Mouse (Mus musculus): ENCODE results near the gene Rhox2b. TPM values are rescaled to one million over a fixed set of nuclear protein-coding genes. Genes with fewer than 3 reads are reported as not detected.
"Not testable (repeated sequence)": the region's sequence is repeated elsewhere in the genome, so short reads cannot be mapped to it uniquely, and the experiment has no call there.

Gene Rhox2b
- not detected in 2 replicates for polyA plus RNA-seq (2012; ENCODE audit: insufficient read depth, low replicate concordance)

DNA sequence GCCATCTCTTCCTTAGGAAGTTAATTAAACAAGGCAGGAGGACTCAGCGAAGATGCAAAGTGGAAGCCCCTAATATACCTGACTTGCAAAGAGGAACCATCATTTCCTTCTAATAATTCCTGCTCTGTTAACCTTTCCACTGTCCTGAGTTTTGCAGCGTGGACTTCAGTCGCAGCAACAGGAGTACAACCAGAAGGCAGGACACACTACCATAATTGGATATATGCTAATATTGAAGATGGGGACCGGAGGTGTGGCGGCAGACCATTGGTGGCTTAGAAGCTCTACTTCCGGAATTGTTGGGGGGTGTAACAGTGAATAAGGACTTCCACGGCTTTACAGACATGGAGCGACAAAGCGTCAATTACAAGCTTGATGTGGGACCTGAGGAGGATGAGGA lies at the start of gene Rhox2b:
TSS of gene Rhox2b (plus strand) at position 301 of the 400 bp plus-strand sequence.
- H3K9me3 ChIP-seq; H3K36me3 ChIP-seq (replicated peaks; ENCODE audit: low read length); H3K27me3 ChIP-seq (replicated peaks); H3K4me3 ChIP-seq (replicated peaks); H3K4me1 ChIP-seq: not testable (repeated sequence)

DNA sequence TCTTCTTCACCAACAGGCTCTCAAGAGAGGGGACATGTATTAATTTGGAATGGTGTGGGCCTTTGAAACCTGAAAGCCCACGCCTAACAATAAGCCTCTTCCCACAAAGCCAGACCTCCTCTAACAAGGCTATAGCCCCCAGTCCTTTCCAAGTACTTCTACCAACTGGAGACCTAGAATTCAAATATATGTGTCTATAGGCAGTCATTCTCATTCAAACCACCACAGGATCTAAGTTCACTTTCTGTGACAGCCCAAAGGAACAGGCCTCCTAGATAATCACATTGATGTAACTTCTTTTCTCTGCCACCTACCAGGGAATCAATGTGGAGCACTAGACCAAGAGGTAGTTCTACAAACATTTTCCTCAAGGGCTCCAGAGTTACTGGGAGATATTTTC lies 32.1 kb upstream of the Rhox2b start, which contains the start of gene Rhox3a2:
TSS of gene Rhox3a2 (plus strand) at position 301 of the 400 bp plus-strand sequence.
- H3K9me3 ChIP-seq; H3K4me3 ChIP-seq (replicated peaks); H3K36me3 ChIP-seq (replicated peaks; ENCODE audit: low read length); H3K27me3 ChIP-seq (replicated peaks); H3K4me1 ChIP-seq: not testable (repeated sequence)

DNA sequence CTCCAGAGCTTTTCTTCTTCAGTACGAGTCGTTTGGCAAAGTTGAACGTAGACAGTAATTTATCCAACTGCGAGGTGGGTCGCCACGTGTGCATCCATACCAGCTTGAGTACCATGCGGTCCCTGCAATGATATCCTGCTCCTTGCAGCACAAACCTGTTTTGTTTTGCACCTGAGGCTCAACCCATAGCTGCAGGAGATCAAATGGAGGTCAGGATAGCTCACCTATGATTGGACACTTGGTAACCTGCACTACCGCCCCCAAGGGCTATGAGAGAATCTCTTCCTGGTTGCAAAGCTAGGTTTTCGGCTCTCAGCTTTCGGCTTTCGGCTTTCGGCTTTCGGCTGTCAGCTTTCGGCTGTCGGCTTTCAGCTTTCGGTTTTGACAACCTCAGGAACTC lies 21.3 kb upstream of the Rhox2b start, which contains the start of gene Rhox4a2:
TSS of gene Rhox4a2 (plus strand) at position 301 of the 400 bp plus-strand sequence.
- not testable (repeated sequence) for H3K4me3 ChIP-seq (replicated peaks); H3K9me3 ChIP-seq; H3K4me1 ChIP-seq; H3K27me3 ChIP-seq (replicated peaks); H3K36me3 ChIP-seq (replicated peaks; ENCODE audit: low read length)

GRCm38 (mm10) chrX:37432194-37432593 lies 20.3 kb downstream of the Rhox2b start, which contains the start of gene Rhox4b:
Rhox4b (plus strand) TSS chrX:37432494.
- not testable (repeated sequence) for H3K9me3 ChIP-seq; H3K4me1 ChIP-seq; H3K27me3 ChIP-seq (replicated peaks); H3K36me3 ChIP-seq (replicated peaks; ENCODE audit: low read length); H3K4me3 ChIP-seq (replicated peaks)

GRCm38 (mm10) chrX:37453380-37453779 lies 41.5 kb downstream of the Rhox2b start, which contains the start of gene Rhox2c:
Rhox2c (plus strand) TSS chrX:37453680.
- not testable (repeated sequence) for H3K9me3 ChIP-seq; H3K27me3 ChIP-seq (replicated peaks); H3K4me3 ChIP-seq (replicated peaks); H3K4me1 ChIP-seq; H3K36me3 ChIP-seq (replicated peaks; ENCODE audit: low read length)

GRCm38 (mm10) chrX:37458285-37458684 lies 46.4 kb downstream of the Rhox2b start, which contains the start of gene Rhox3c:
Rhox3c (plus strand) TSS chrX:37458585.
- not testable (repeated sequence) for H3K4me3 ChIP-seq (replicated peaks); H3K36me3 ChIP-seq (replicated peaks; ENCODE audit: low read length); H3K4me1 ChIP-seq; H3K9me3 ChIP-seq; H3K27me3 ChIP-seq (replicated peaks)

Other genes starting within 250 kb of the Rhox2b start
- not detected in 2 replicates for gene Akap14, start 243.2 kb upstream of the Rhox2b start, polyA plus RNA-seq (2012; ENCODE audit: insufficient read depth, low replicate concordance)
- 38.5 and 272 TPM in 2 replicates for gene Ndufa1, start 220.9 kb upstream of the Rhox2b start, polyA plus RNA-seq (2012; ENCODE audit: insufficient read depth, low replicate concordance)
- gene Rnf113a1, start 220.8 kb upstream of the Rhox2b start, polyA plus RNA-seq (2012; ENCODE audit: insufficient read depth, low replicate concordance) = 3.0 TPM in 1 of 2 replicates, not detected in the other
- gene Gm9, start 201.0 kb upstream of the Rhox2b start, polyA plus RNA-seq (2012; ENCODE audit: insufficient read depth, low replicate concordance) = not detected in 2 replicates
- not detected in 2 replicates for gene Rhox1, start 189.8 kb upstream of the Rhox2b start, polyA plus RNA-seq (2012; ENCODE audit: insufficient read depth, low replicate concordance)
- gene Rhox2a, start 167.1 kb upstream of the Rhox2b start, polyA plus RNA-seq (2012; ENCODE audit: insufficient read depth, low replicate concordance) = not detected in 2 replicates
- gene Rhox3a, start 162.1 kb upstream of the Rhox2b start, polyA plus RNA-seq (2012; ENCODE audit: insufficient read depth, low replicate concordance) = not detected in 2 replicates
- gene Rhox4a, start 146.7 kb upstream of the Rhox2b start, polyA plus RNA-seq (2012; ENCODE audit: insufficient read depth, low replicate concordance) = not detected in 2 replicates
- gene Rhox3a2, start 32.0 kb upstream of the Rhox2b start, polyA plus RNA-seq (2012; ENCODE audit: insufficient read depth, low replicate concordance) = not detected in 2 replicates
- gene Rhox4a2, start 21.2 kb upstream of the Rhox2b start, polyA plus RNA-seq (2012; ENCODE audit: insufficient read depth, low replicate concordance) = not detected in 2 replicates
- gene Rhox4b, start 20.4 kb downstream of the Rhox2b start, polyA plus RNA-seq (2012; ENCODE audit: insufficient read depth, low replicate concordance) = not detected in 2 replicates
- gene Rhox2c, start 41.6 kb downstream of the Rhox2b start, polyA plus RNA-seq (2012; ENCODE audit: insufficient read depth, low replicate concordance) = not detected in 2 replicates
- not detected in 2 replicates for gene Rhox3c, start 46.5 kb downstream of the Rhox2b start, polyA plus RNA-seq (2012; ENCODE audit: insufficient read depth, low replicate concordance)
- gene Rhox4c, start 68.3 kb downstream of the Rhox2b start, polyA plus RNA-seq (2012; ENCODE audit: insufficient read depth, low replicate concordance) = not detected in 2 replicates
- gene Rhox2d, start 81.4 kb downstream of the Rhox2b start, polyA plus RNA-seq (2012; ENCODE audit: insufficient read depth, low replicate concordance) = not detected in 2 replicates
- gene Rhox4d, start 102.3 kb downstream of the Rhox2b start, polyA plus RNA-seq (2012; ENCODE audit: insufficient read depth, low replicate concordance) = not detected in 2 replicates
- not detected in 2 replicates for gene Rhox2e, start 118.4 kb downstream of the Rhox2b start, polyA plus RNA-seq (2012; ENCODE audit: insufficient read depth, low replicate concordance)
- gene Rhox3e, start 130.0 kb downstream of the Rhox2b start, polyA plus RNA-seq (2012; ENCODE audit: insufficient read depth, low replicate concordance) = not detected in 2 replicates
- gene Rhox4e, start 145.3 kb downstream of the Rhox2b start, polyA plus RNA-seq (2012; ENCODE audit: insufficient read depth, low replicate concordance) = 0.09 TPM in 1 of 2 replicates, not detected in the other
- gene Rhox2f, start 159.3 kb downstream of the Rhox2b start, polyA plus RNA-seq (2012; ENCODE audit: insufficient read depth, low replicate concordance) = not detected in 2 replicates
- gene Rhox3f, start 168.9 kb downstream of the Rhox2b start, polyA plus RNA-seq (2012; ENCODE audit: insufficient read depth, low replicate concordance) = not detected in 2 replicates
- gene Rhox4f, start 195.6 kb downstream of the Rhox2b start, polyA plus RNA-seq (2012; ENCODE audit: insufficient read depth, low replicate concordance) = not detected in 2 replicates
- gene Rhox3g, start 216.5 kb downstream of the Rhox2b start, polyA plus RNA-seq (2012; ENCODE audit: insufficient read depth, low replicate concordance) = not detected in 2 replicates
- not detected in 2 replicates for gene Rhox2g, start 231.4 kb downstream of the Rhox2b start, polyA plus RNA-seq (2012; ENCODE audit: insufficient read depth, low replicate concordance)
- gene Rhox4g, start 239.3 kb downstream of the Rhox2b start, polyA plus RNA-seq (2012; ENCODE audit: insufficient read depth, low replicate concordance) = not detected in 2 replicates